Mouse (Mus musculus): ENCODE data around the gene Tsc2. TPM values are rescaled to one million over a fixed set of nuclear protein-coding genes. Genes with fewer than 3 reads are reported as not detected.

Gene Tsc2
- polyA plus RNA-seq, 1 experiment from 2014 or later = 25.0 TPM

GRCm38 (mm10) chr17:24648731-24649377 lies 16.4 kb upstream of the Tsc2 start:
- DNase-seq (ENCODE audit: low spot score) = no peak

DNA sequence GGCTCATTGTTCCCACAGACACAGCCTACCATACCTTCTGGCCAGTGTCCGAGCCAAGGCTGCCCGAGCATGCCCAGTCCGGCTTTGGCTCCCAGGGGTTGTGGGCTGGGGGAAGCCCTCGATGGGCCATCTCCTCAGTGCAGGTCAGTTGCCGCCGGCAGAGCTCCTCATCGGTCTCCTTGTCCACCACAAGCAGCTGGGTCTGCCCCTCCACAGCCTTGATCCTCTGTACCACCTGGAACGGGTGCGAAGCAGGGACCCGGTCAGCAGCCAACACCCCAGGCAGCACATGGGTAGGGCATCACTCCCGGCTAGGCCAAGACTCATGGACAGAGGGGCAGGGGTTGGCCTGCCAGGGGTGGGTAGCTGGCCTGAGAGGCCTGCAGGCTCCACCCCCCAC lies 15.1 kb upstream of the Tsc2 start:
- DNase-seq (ENCODE audit: low spot score) = no peak

- no peak for DNase-seq (ENCODE audit: low spot score)
Measured at GRCm38 (mm10) chr17:24646381-24646780, 14.0 kb upstream of the Tsc2 start.

DNA sequence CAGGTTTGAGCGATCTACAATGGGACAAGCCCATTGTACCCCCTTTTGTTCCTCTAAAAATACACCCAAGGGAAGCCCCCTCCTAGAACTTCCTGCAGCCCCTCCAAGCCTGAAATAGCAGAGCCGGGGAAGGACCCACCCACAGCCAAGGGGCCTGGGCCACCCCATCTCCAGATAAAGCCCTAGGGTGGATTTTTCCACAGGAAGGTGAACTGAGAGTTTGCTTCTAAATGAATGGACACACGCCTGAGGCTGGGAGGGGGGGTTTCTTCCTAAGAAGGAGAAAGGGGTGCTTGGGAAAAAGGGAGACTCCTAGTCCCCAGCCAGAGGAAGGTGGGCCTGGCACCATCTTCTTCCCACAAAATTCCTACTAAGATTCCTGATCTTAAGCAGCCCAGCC lies 13.5 kb upstream of the Tsc2 start:
- no peak for DNase-seq (ENCODE audit: low spot score)

- no peak for DNase-seq (ENCODE audit: low spot score)
Measured at GRCm38 (mm10) chr17:24644875-24645721, 12.7 kb upstream of the Tsc2 start.

GRCm38 (mm10) chr17:24644030-24644715 lies 11.7 kb upstream of the Tsc2 start:
- no peak for DNase-seq (ENCODE audit: low spot score)

GRCm38 (mm10) chr17:24642791-24643343 lies 10.4 kb upstream of the Tsc2 start:
- DNase-seq (ENCODE audit: low spot score) = no peak

DNA sequence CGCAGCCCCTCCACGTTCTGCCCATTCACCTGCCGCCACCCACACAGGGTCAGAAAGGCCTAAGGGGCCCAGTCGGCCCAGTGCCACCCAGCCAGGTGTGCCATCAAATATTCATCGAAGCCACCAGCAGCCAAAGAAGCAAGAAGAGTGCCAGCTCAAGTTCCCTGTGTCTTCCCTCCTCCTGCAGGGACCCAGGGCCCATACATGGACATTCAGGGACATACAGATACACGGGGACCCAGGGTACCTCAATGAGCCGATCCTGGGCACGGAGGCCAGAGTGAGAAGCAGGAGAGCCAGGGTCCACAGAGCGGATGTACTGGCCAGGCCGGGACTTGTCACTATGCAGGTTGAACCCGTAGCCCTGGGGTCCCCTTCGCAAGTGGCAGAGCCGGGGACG lies 9.5 kb upstream of the Tsc2 start:
- DNase-seq (ENCODE audit: low spot score) = no peak

GRCm38 (mm10) chr17:24640581-24640980 lies 8.2 kb upstream of the Tsc2 start:
- DNase-seq (ENCODE audit: low spot score) = no peak

- no peak for DNase-seq (ENCODE audit: low spot score)
Measured at GRCm38 (mm10) chr17:24640119-24640518, 7.7 kb upstream of the Tsc2 start.

GRCm38 (mm10) chr17:24639571-24639988 lies 7.2 kb upstream of the Tsc2 start:
- no peak for DNase-seq (ENCODE audit: low spot score)

DNA sequence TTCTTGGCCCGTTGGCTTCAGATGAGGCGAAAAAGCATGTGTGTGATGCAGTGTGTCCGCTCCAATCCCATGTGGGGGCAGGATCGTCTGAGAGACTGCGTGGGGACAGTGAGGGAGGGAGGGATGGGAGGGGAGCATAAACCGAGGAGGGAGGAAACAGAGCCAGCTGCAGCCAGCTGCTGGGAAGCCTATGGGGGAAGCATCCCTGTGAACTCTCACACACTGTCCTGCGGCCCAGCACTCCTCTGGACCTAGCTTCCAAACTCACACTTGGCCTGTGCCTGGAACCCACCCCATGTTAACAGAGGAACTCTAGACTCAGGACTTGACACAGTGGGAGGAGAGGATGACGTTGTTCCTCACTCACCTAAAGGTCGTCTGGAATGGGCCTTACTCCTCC lies 6.4 kb upstream of the Tsc2 start:
- DNase-seq (ENCODE audit: low spot score) = no peak

GRCm38 (mm10) chr17:24638214-24638613 lies 5.8 kb upstream of the Tsc2 start:
- no peak for DNase-seq (ENCODE audit: low spot score)

- DNase-seq (ENCODE audit: low spot score) = no peak
Measured at GRCm38 (mm10) chr17:24636781-24637481, 4.5 kb upstream of the Tsc2 start.

DNA sequence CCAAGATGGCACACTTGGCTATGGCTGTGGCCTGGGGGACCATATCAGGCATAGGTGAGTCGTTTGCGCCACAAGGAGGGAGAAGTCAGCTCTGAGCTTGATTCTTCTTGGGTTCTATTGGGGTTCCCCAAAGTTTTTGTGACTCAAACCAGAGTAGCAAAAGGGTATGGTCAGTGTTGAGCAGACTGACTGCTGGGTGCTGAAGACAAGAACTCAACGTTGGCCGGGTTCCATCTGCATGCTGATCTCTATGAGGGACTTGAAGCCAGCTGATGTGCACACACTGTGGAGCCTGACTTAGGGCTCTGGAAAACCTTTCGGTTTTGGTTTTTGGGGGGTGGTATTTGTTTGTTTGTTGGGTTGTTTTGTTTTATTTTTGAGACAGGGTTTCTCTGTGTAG lies 3.3 kb upstream of the Tsc2 start:
- no peak for DNase-seq (ENCODE audit: low spot score)

DNA sequence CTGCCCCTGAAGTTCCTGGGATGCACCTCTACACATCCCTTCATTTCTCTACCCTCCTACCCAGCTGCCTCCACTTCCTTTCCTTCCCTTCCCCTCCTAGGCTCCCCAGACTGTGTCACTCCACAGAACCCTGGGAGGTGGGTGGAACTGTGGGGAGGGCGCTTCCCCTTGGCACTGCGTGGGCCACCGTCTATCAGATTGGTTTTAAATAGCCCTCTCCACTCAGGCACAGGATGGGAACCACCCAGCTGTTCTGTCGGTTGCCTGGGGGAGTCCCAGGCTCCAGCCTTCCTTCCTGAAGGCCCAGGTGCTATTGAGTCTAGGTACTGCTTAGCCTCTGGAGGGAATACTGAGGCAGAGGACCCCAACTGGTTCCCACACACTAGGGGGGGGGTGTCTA lies 2.6 kb upstream of the Tsc2 start:
- no peak for DNase-seq (ENCODE audit: low spot score)

DNA sequence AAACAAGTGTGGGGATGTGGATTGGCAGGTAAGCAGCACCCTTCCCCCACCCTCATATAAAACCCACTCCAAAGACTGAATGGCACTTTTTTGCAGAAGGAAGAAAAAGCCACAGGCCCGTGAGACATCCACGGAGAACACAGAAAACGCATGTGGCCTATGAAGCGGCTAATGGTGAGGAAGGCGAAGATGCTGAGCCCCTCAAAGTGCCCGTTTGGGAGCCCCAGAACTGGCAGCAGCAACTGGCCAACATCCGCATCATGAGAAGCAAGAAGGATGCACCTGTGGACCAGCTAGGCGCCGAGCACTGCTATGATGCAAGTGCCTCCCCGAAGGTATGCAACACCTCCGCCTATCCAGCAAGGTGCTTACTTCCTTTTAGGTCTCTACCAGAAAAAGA lies 1.4 kb upstream of the Tsc2 start:
- no peak for DNase-seq (ENCODE audit: low spot score)

GRCm38 (mm10) chr17:24632813-24633449 lies 501 bp upstream of the Tsc2 start:
- DNase-seq (ENCODE audit: low spot score) = no peak

DNA sequence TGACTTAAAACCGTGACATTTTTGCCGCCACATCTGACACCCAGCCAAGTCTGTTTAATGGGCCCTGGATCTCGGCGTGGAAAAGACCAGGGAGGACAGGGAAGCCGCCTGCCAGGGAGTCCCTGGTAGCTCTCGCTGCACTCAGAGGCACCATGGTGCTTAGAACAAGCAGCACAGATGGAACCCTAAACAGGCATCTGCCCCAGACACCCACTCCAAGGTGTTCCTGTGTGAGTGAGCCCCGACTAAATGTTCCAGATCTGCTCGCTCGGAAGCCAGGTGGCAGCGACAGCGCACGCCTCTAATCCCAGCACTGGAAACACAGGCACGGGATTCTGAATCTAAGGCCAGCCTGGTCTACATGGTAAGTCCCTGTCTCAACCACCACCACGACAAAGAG lies 2.4 kb downstream of the Tsc2 start:
- DNase-seq (ENCODE audit: low spot score) = no peak

DNA sequence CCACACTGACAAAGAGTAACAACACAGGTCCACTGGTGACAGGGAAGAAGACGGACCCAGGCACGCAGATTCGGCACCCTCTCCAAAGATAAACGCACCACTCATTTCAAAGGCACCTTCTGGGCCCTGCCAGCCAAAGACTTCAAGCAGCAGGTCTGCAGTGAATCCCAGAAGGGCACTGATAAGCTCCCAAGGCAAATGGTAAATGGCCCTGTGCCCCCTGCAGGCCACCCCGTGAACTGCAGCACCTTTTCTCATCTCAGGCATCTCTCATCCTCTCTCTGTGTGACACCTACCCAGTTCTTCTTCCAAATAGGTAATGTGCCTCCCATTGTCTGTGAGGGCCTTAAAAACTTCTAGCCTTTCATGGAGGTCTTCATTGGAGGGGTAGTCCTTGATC lies 3.8 kb downstream of the Tsc2 start:
- peak; percentile 72 for DNase-seq (ENCODE audit: low spot score)

DNA sequence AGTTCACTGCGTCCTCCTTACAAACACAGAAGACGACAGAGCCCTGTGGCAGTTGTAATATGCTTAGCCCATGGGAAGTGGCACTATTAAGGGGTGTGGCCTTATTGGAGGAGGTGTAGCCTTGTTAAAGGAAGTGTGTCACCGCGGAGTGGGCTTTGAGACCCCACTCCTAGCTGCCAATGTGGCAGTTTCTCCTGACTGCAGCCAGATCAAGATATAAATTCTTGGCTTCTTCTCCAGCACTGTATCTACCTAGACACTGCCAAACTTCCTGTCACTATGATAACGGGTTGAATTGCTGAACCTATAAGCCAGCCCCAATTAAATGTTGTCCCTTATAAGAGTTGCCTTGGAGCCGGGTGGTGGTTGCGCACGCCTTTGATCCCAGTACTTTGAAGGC lies 7.0 kb downstream of the Tsc2 start:
- no peak for DNase-seq (ENCODE audit: low spot score)
